Mouse (Mus musculus): Measurements from ENCODE around the gene Malrd1.

Malrd1 gene

DNA sequence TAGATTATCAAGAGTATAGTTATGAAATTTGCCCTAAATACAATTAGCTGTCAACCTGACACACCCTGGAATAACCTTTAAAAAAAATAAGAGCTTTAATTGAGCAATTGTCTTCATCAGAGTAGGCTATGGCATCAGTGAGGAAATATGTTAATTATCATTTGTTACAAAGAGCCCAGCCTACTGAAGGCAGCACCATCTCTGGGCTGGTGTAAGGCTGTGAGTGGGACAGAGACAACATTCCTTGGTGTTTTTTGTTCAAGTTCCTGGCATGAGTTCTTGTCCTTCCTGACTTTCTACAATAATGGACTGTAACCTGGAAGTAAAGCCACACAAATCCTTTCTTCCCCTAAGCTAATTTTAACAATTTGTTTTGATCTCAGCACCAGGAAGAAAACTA, 645.8 kb downstream of the Malrd1 start:
- DNase-seq (ENCODE audit: low read depth, low spot score), result no peak
- H3K36me3 ChIP-seq (ENCODE audit: control insufficient read depth, insufficient read depth, low read length, poor library complexity, severe bottlenecking), result no peaks in the 10 kb centered on the region

DNA sequence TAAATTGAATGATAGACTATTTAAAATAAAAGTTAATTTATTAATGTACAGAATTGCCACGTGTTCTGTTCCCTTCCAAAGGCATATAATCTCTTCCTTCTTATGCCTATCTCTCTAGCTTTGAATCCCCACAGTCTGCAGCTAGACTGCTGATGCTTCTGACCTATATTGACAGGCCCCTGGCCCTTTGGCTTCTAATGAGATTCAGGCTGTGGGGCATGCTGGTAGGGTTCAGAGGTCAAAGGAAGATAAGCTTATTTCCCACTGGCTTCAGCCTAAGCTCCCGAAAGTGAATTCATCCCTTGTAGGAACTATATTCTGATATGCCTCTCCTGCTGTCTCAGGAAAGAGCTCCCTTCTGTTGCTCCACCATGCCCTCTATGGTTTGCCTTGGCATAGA, 647.1 kb downstream of the Malrd1 start:
- H3K36me3 ChIP-seq (ENCODE audit: control insufficient read depth, insufficient read depth, low read length, poor library complexity, severe bottlenecking), result no peaks in the 10 kb centered on the region
- H3K27me3 ChIP-seq (ENCODE audit: control insufficient read depth, insufficient read depth, low read length, poor library complexity, severe bottlenecking), result no peaks in the 10 kb centered on the region
- no peak for DNase-seq (ENCODE audit: low read depth, low spot score)

More for the DNA sequence above, 645.8 kb downstream of the Malrd1 start:
- H3K27me3 ChIP-seq (ENCODE audit: control insufficient read depth, insufficient read depth, low read length, poor library complexity, severe bottlenecking), result no peaks in the 10 kb centered on the region

GRCm38 (mm10) chr2:16182140-16182539, 655.9 kb downstream of the Malrd1 start:
- no peaks in the 10 kb centered on the region for H3K27me3 ChIP-seq (ENCODE audit: control insufficient read depth, insufficient read depth, low read length, poor library complexity, severe bottlenecking)
- DNase-seq (ENCODE audit: low read depth, low spot score), result no peak
- H3K36me3 ChIP-seq (ENCODE audit: control insufficient read depth, insufficient read depth, low read length, poor library complexity, severe bottlenecking), result no peaks in the 10 kb centered on the region

- Histone ChIP-seq H3K36me3 (ENCODE audit: control insufficient read depth, insufficient read depth, low read length, poor library complexity, severe bottlenecking) (no peaks in the 10 kb centered on the region), H3K27me3 (ENCODE audit: control insufficient read depth, insufficient read depth, low read length, poor library complexity, severe bottlenecking) (no peaks in the 10 kb centered on the region)
- no peak for DNase-seq (ENCODE audit: low read depth, low spot score)
Observed at GRCm38 (mm10) chr2:16183158-16183557, 656.9 kb downstream of the Malrd1 start.

DNA sequence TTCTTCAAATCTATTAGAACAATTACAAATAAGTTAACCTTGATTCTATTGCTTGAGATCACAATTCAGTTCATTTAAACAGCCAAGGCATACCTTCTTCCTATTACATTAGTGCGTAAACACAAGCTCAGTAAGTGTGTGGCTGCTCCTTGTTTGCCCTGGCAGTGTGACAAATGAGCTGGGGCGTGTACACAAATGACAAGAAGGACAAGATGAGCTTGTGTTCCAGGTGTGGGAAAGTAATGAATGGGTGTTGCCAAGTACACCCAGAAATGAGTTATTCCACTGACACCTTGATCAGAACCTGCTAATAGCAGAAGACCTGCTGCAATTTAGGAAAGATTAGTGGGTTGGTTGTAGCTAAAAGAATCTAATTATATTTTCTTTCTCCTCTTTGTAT, 683.7 kb downstream of the Malrd1 start:
- DNase-seq (ENCODE audit: low read depth, low spot score), result no peak
- no peaks in the 10 kb centered on the region for H3K27me3 ChIP-seq (ENCODE audit: control insufficient read depth, insufficient read depth, low read length, poor library complexity, severe bottlenecking)
- H3K36me3 ChIP-seq (ENCODE audit: control insufficient read depth, insufficient read depth, low read length, poor library complexity, severe bottlenecking), result no peaks in the 10 kb centered on the region

DNA sequence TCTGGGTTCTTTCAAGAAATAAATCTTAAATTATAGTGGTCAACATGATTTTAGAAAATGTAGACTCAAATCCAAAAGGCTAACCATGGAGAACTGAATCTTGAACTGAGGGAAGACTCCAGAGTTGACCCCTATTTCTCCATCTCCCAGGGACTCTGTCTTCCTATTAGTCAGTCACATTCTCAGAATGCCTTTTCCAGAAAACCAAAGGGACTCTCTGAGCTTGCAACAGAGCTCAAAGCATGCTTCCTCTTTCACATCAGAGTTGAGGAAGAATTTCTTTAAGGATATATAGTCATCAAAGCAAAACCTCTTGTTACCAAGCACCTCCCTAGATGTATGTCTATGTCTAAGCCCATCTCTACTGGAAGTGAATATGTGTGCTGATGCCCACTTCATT, 686.5 kb downstream of the Malrd1 start:
- no peak for DNase-seq (ENCODE audit: low read depth, low spot score)
- H3K27me3 ChIP-seq (ENCODE audit: control insufficient read depth, insufficient read depth, low read length, poor library complexity, severe bottlenecking), result no peaks in the 10 kb centered on the region
- no peaks in the 10 kb centered on the region for H3K36me3 ChIP-seq (ENCODE audit: control insufficient read depth, insufficient read depth, low read length, poor library complexity, severe bottlenecking)

DNA sequence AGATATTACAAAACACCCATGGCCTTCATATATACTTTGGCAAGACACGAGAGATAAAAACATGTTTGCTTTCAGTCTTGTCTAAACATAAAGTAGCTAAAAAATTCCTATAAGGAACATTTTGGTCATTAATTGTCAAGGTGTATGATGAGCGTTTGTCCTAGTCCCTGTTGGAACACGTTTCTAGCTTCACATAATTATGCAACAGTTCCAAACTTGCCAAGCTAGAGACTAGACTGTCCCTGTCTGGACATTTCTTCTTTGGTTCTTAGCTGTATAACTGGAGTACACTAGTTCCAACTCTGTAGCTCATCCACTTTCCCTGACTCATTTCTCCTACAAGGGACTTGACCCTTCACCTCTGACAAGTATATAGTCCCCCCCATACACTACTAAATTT, 687.8 kb downstream of the Malrd1 start:
- Histone ChIP-seq H3K27me3 (ENCODE audit: control insufficient read depth, insufficient read depth, low read length, poor library complexity, severe bottlenecking) (no peaks in the 10 kb centered on the region), H3K36me3 (ENCODE audit: control insufficient read depth, insufficient read depth, low read length, poor library complexity, severe bottlenecking) (no peaks in the 10 kb centered on the region)
- no peak for DNase-seq (ENCODE audit: low read depth, low spot score)

DNA sequence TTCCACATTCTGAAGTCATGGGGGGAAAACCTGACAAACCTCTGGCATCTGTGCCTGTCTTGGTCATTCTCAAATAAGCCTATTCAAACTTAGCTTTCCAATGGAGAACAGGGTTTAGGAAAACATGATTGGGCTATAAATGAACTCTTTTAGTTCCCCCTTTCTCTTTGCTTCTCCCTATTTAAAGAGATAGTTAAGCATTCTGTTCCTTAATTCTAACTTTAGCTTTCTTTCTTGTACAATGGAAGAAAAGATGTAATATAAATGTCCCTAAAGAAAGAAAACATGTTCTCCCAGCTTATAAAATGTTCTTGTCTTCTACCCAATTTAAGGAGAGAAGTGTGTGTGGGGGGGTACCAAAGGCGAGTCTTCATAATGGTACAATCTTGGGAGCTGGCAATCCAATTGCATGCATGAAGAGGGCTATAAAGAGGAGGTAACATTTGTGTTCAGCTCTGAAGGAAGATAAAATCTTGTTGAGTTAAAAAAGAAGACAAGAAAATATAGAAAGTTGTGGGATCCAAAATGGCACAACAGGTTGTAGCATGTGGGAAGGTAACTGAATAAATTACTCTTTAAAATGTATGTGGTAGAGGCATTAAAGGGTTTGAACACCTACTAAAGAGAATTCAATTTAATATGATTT, 702.0 kb downstream of the Malrd1 start:
- Histone ChIP-seq H3K36me3 (ENCODE audit: control insufficient read depth, insufficient read depth, low read length, poor library complexity, severe bottlenecking) (no peaks in the 10 kb centered on the region), H3K27me3 (ENCODE audit: control insufficient read depth, insufficient read depth, low read length, poor library complexity, severe bottlenecking) (no peaks in the 10 kb centered on the region)
- no peak for DNase-seq (ENCODE audit: low read depth, low spot score)

- Histone ChIP-seq H3K27me3 (ENCODE audit: control insufficient read depth, insufficient read depth, low read length, poor library complexity, severe bottlenecking) (no peaks in the 10 kb centered on the region), H3K36me3 (ENCODE audit: control insufficient read depth, insufficient read depth, low read length, poor library complexity, severe bottlenecking) (no peaks in the 10 kb centered on the region)
- no peak for DNase-seq (ENCODE audit: low read depth, low spot score)
Observed at GRCm38 (mm10) chr2:16240861-16241260, 714.6 kb downstream of the Malrd1 start.

DNA sequence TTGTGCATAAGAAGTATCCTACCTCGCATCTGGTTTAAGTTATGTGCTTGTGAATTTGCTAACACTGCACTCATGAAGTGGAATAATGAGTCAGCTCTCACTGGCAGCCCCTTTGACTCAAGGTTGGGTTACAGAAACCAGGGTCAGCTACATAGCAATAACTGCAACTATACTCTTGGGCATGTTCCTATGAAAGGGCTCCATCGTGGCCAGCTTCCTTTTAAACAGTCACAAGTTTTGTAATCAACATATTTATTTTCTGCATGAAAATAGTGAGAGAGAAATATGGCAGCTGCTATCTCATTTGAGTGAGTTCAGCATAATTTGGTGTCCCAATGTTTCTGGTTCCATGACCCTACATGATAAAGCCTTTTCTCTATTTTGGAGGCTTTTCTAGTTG, 716.8 kb downstream of the Malrd1 start:
- Histone ChIP-seq H3K36me3 (ENCODE audit: control insufficient read depth, insufficient read depth, low read length, poor library complexity, severe bottlenecking) (no peaks in the 10 kb centered on the region), H3K27me3 (ENCODE audit: control insufficient read depth, insufficient read depth, low read length, poor library complexity, severe bottlenecking) (no peaks in the 10 kb centered on the region)
- DNase-seq (ENCODE audit: low read depth, low spot score), result no peak

- H3K27me3 ChIP-seq (ENCODE audit: control insufficient read depth, insufficient read depth, low read length, poor library complexity, severe bottlenecking), result no peaks in the 10 kb centered on the region
- H3K36me3 ChIP-seq (ENCODE audit: control insufficient read depth, insufficient read depth, low read length, poor library complexity, severe bottlenecking), result no peaks in the 10 kb centered on the region
- DNase-seq (ENCODE audit: low read depth, low spot score), result no peak
Observed at GRCm38 (mm10) chr2:16248861-16249260, 722.6 kb downstream of the Malrd1 start.

DNA sequence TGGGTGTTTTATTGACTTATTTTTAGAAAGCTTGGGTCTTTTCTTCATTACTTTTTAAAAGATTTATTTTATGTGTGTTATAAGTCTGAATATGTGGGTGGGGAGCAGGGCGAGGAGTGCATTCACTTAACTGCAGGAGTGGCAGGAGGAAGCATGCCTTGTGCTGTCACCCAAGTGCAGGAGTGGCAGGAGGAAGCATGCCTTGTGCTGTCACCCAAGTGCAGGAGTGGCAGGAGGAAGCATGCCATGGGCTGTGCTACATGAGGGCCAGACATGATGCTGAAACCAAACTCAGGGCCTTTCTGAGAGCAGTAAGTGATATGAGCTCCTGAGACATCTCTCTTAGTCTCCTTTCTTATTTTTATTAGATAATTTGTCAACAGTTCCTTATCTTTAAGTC, 726.0 kb downstream of the Malrd1 start:
- H3K27me3 ChIP-seq (ENCODE audit: control insufficient read depth, insufficient read depth, low read length, poor library complexity, severe bottlenecking), result no peaks in the 10 kb centered on the region
- no peaks in the 10 kb centered on the region for H3K36me3 ChIP-seq (ENCODE audit: control insufficient read depth, insufficient read depth, low read length, poor library complexity, severe bottlenecking)
- no peak for DNase-seq (ENCODE audit: low read depth, low spot score)
